Mouse (Mus musculus): ENCODE results near the gene Prkab2.

The Prkab2 gene

DNA sequence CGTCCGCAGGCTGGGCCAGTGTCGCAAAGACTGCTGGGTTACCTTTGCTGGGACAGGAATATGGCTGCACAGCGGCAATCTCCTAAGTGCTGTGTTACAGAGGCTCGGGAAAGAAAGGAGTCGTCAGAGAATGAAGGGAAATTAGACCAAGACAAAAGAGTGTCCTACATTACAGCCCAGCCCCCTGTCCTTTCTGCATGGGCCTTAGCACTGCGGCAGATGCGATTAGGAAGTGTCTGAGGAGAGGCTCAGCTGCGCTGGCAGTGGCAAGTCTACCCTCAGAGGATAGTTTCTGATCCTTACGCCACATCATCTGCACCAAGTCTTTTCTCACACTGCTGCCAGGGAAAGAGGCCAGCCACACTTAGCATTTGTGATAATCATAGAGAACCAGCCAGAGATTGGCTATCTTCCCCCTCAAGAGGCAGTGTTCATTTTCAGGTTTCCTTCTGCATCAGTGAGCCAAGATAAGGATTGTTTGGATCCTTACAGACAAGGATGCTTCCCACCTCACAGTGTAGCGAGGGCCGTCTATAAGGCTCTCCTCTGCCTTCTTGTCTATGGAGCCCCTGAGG is 33.5 kb downstream of the Prkab2 start:
- DNase-seq (ENCODE audit: low spot score) = no peak

DNA sequence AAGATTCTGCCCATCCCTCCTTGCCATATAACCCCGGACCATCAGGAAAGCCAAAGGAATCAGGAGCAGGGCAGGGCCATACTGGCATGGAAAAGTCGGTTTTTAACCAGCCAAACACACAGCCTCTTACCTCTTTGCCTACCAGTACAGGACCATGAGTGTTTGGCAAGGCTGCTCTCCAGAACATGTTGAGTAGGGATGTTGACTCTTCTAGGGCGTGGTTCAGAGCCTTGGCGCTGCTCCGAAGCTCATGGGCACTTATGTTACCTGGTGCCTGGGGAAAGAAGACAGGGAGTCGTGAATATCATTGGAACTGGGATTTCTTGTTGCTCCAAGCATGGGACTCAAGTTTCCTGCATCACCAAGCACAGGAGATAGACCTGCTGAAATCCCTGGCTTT is 35.8 kb downstream of the Prkab2 start:
- DNase-seq (ENCODE audit: low spot score) = no peak

DNA sequence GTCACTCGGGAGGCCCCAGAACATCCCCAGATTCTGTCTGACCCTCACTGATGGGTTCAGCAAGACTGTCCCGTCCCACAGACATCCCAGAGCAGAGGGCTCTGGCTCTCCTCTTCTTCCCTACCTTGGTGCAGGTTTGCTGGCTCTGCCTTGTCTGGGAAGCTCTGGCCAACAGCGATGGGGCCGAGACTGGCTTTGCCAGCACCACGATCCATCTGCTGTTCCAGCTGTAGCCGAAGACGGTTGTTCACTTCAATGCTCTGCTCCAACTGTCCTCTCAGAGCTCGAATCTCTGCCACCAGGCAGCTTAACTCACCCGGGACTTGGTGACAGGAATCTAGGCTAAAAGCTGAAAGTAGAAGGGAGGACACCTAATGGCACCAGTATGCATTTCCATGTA is 38.9 kb downstream of the Prkab2 start:
- DNase-seq (ENCODE audit: low spot score) = no peak

DNA sequence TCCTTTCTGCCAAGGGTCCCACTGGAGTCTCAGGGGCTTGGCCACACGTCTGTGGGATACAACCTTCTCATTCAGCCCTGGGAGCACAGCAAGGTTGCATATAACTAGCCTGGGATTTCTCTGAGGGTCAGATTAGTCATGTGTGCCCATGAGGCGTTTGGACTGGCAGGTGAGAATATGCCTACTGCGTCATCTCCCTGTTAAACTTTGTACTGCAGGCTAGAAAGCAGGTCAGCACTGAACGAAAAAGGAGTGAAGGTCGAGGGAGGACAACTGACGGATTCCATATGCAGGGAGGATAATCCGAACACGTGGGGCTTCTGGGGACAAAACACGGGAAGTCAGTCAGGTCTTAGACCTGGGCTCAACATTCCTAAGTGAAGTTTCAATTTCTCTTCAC is 39.3 kb downstream of the Prkab2 start:
- no peak for DNase-seq (ENCODE audit: low spot score)

DNA sequence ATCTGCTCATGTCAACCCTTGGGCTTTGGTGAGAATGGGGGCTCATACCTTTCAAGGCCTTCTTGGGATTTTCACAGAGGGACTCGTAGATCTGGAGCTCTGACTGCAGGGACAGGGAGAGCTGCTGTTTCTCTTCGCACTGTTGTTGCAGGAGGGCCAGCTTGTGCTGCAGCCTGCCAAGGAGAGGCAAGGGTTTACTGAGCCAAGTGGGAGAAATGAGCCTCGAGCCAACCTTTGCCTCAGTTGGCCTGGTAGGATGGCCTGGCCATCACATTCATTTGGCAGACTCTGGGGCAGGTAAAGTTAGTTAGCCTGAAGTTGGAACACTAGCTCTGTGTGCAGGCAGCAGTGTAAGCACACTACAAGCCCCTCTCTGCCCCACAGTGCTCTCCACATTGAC is 41.1 kb downstream of the Prkab2 start:
- no peak for DNase-seq (ENCODE audit: low spot score)

DNA sequence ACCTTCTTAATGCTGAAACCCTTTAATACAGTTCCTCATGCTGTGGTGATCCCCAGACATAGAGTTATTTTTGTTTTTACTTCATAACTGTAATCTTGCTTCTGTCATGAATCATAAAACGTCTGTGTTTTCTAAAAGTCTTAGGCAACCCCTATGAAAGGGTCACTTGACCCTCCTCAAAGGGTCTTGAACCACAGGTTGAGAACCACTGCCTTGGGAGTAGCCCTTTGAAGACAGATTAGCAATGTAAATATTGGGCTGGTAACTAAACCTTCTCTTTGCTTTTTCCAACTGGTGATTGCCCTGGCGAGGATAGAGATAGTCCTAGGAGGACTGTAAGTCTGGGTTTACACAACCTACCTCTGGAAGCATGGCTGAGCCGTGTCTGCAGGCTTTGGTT is 43.2 kb downstream of the Prkab2 start:
- DNase-seq (ENCODE audit: low spot score) = no peak

DNA sequence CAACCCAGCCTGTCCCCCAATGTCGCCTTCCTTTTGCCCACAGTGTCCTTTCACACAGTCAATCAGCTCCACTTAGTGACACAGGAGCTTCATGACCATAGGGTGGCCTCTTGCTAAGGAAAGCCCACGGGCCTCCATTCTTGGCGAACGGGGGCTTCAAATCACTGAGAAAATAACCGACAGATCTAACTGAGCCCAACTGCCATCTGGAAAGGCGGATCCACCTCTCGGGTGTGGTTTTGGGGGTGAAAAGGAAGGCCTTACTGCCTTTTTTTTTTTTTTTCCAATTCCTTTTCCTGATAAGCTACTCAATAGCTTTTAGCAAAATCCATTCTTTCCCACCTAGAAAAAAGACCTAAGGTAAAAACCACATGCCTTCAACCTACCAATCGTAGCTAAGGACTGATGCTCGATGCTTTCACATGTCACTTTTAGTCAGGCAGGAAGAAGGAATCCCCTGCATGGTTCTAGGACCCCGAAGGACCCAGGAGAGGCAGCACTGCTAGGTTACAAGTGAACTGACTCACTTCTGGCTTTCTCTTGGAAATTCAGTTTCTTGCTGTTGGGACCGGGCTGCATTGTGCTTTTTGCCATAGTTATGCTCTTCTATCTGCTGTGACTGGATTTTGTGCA is 44.6 kb downstream of the Prkab2 start:
- DNase-seq (ENCODE audit: low spot score) = no peak

DNA sequence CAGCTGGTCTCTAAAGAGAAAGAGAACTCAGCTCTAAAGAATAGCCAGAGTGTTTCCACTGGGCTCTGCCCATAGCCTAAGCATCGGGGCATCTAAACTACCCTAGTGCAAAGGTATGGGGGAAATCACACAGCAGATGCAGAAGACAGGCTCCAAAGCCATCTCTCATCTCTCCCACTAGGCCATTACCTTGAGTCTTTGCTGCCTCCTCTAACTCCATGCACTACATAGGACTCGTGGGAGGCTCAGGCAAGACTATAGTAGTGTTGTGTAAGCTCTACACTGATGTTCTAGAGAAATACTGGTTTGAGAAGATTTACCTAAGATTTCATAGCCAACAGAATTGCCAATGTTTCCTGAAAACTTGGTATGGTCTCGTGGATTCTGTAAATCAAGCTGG is 47.5 kb downstream of the Prkab2 start:
- no peak for DNase-seq (ENCODE audit: low spot score)

DNA sequence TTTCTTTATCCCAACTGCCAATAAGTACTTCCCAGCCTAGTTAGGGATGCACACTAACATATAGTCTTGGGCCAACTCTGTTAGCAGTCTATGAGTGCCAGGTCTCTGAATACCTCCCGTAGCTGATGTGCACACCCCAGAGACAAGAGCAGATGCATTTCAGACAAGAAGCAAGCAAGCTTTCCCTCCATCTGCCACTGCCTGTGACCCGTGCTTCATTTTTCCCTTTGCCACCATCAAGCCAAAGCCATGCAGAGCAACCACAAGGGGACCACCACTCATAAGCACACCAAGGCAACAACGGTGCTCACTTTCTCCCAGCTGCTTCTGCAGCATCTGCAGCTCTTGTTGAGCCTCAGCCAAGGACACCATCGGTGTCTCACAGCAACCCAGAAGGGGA is 48.6 kb downstream of the Prkab2 start:
- DNase-seq (ENCODE audit: low spot score) = no peak

DNA sequence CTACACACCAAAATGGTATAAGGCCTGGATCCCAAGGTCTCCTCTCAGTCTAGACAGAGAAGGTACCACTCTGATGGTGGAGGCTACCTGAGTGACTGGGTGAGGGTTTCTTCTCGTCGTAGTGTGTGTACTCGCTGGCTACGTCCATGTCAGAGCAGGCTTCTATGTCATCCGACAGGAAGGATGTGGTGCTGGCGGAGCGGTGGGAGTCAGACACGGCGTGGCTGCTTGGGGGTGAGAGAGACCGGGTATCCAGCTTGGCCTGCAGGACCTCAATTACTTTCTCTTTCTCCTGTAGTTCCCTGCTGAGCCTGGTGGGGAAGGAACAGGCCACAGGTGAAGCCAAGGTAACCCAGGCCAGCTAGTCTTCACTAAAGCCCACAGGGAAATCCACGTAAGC is 52.1 kb downstream of the Prkab2 start:
- no peak for DNase-seq (ENCODE audit: low spot score)

DNA sequence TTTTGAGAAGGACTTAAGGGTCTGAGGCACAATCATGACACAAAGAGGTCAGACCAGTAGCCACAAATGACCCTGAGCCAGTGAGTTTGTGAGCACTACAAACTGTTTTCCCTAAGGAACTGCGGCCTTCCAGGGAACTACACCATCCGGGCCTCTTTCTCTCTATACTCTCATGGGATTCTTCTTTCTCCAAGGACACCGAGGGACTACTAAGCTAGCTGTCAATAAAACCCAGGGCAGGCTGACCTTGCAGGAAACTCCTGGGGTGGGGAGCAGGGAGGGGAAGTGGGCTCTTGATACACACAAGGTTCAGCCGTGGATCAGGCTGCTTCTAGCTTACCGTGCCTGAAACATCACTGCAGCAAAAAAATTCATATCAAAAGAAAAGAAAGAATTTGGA is 52.9 kb downstream of the Prkab2 start:
- DNase-seq (ENCODE audit: low spot score) = no peak

DNA sequence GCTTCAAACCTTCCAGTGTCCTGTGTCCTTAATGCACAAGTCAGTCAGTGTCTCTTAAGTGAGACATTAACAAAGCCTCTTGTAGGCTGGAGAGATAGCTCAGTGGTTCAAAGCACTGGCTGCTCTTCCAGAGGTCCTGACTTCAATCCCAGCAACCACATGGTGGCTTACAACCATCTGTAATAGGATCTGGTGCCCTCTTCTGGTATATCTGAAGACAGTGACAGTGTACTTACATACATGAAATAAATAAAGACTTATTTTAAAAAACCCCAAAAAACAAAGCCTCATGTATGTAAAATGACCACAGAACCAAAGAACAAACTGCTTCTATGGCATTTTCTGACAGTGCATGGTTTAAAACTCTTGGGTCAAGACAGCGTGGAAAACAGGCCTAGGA is 57.9 kb downstream of the Prkab2 start:
- no peak for DNase-seq (ENCODE audit: low spot score)

DNA sequence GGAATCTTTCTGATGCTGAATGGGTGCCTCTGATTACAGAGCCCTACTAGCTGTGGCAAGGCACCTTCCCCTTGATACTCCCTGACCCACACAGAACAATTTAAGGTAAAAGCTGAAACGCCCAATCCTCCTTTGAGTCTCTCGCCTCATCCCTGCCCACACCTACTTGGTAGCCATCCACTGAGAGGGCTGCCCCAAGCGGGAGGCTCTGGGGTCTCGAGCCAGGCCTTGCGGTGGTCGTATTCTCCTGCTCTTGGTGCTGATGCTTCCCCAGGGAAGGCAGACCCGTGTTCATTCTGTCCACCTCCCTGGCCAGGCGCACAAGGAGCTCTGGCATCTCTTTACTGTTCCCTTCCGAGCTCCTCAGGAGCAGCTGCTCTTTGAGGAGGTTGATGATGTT is 61.1 kb downstream of the Prkab2 start:
- DNase-seq (ENCODE audit: low spot score) = no peak

All from urinary bladder, postnatal 25 days (tissue).